Mouse (Mus musculus) layer of hippocampus, adult 2 months (tissue): ENCODE results near the gene Cope. TPM values are rescaled to one million over a fixed set of nuclear protein-coding genes. Genes with fewer than 3 reads are reported as not detected.
A peak's percentile ranks its signal among the peaks of the same experiment; 100 is the strongest.

Experiments
- DNase-seq, 2 experiments: peaks; one replicate each; pipeline ENCODE4 v3.0.0; 2022; ENCODE audit warnings: low spot score in 2 of 2
- H3K27ac ChIP-seq: fragments of 200-600 bp; 2 replicates; pipeline ENCODE4 v1.8.1; 2022
- H3K4me3 ChIP-seq: fragments of 200-600 bp; 2 replicates; pipeline ENCODE4 v1.8.1; 2022; ENCODE audit warnings: mild to moderate bottlenecking
- CTCF ChIP-seq: fragments of 200-600 bp; conservative IDR thresholded peaks from 2 replicates; pipeline ENCODE4 v1.8.1; 2022; ENCODE audit warnings: antibody characterized with exemption, mild to moderate bottlenecking, moderate library complexity
- total RNA-seq, 2 experiments: library from RNA; stranded (reverse); gene quantifications; 2 replicates each; pipeline ENCODE4 v1.2.3; 2021

Gene Cope
- total RNA-seq, 2 experiments from 2014 or later: 139 to 157 TPM

DNA sequence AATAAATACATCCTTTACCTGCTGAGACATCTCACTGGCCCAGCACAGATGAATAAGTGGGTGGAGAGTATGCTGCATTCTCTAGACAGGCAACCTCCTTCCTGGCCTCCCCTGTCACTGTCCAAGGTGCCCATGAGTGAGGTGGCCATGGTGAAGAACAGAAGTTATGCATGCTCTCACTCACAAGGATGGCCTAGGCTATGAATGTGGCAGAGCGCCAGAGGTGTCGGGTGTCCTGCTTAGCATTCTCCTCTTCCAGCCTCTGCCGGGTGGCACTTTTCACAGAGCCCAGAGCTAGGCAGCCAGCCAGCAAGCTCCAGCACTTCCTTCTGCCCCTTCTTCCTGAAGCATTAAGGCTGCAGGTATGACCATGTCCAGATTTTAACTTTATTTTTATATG lies 57.1 kb downstream of the Cope start:
- no peak for TF ChIP-seq CTCF
- DNase-seq: no peak
- Histone ChIP-seq H3K4me3 (no peak overlapping the region), H3K27ac (no peak overlapping the region)

DNA sequence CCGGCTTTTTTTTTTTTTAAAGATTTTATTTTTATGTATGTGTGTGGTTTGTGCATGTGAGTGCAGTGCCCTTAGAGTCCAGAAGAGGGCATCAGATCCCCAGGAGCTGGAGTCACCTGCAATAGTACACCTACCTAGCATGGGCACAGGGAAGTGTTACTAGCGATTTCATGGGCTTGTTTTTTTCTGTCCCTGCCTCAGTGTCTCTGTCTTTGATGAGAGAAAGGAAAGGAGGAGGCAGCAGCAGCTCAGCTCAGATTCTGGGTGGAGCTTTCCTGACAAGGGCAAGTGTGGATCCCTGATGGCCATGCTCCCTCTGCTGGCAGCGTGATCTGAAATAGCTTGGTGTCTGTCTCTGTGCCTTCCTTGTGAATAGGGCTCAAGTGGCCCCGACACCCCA lies 58.5 kb downstream of the Cope start:
- peak; percentile 64 for TF ChIP-seq CTCF

DNA sequence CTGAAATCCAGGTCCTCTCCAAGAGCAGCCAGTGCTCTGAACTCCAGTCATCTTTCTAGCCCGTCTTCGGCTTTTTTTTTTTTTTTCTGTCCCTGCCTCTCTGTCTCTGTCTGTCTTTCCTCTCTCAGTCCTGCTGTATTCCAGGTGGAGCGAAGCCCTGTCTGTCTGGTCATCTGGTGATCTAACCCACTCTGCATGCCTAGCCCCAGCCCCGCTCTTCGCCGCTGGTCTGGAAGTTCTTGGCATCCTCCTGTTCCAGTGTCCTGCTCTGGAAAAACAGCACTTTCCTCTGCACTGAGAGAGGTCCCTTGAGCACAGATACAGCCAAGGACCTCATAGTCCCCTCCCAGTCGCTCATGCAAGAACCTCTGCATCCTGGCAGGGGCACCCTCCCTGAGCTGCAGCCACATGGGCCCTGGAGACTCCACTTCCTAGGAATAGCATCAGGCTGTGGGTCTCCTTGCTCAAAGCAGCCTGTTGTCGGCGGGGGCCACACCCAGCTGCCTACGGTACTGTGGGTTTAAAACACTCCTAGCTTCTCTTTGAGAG lies 59.2 kb downstream of the Cope start:
- no peak for TF ChIP-seq CTCF
- H3K27ac ChIP-seq: no peak overlapping the region
- no peak for DNase-seq
- H3K4me3 ChIP-seq: no peak overlapping the region

More for the DNA sequence above, 58.5 kb downstream of the Cope start:
- DNase-seq: no peak
- H3K4me3 ChIP-seq: no peak overlapping the region
- H3K27ac ChIP-seq: no peak overlapping the region

Other genes starting within 250 kb of the Cope start
- gene Tm6sf2, start 229.6 kb upstream of the Cope start, total RNA-seq: 1 to 10 TPM; 3.1 to 7.4 TPM
- 10 to 100 TPM; 89.0 to 99.7 TPM for gene Hapln4, start 219.1 kb upstream of the Cope start, total RNA-seq
- gene Ncan, start 181.6 kb upstream of the Cope start, total RNA-seq: 100 to 1,000 TPM; 146 to 158 TPM
- 10 to 100 TPM; 29.2 to 32.8 TPM for gene Nr2c2ap, start 171.2 kb upstream of the Cope start, total RNA-seq
- 10 to 100 TPM; 14.2 to 15.7 TPM for gene Rfxank, start 163.4 kb upstream of the Cope start, total RNA-seq
- 10 to 100 TPM; 50.2 to 50.8 TPM for gene Borcs8, start 163.0 kb upstream of the Cope start, total RNA-seq
- under 1 TPM; 0.37 to 0.41 TPM for gene Mef2b, start 162.8 kb upstream of the Cope start, total RNA-seq
- 10 to 100 TPM; 46.4 to 59.0 TPM for gene Tmem161a, start 130.2 kb upstream of the Cope start, total RNA-seq
- gene Slc25a42, start 90.2 kb upstream of the Cope start, total RNA-seq: 10 to 100 TPM; 43.9 to 44.0 TPM
- 100 to 1,000 TPM; 130 to 131 TPM for gene Sugp2, start 68.3 kb upstream of the Cope start, total RNA-seq
- gene Armc6, start 68.1 kb upstream of the Cope start, total RNA-seq: 10 to 100 TPM; 45.6 to 47.1 TPM
- 10 to 100 TPM; 87.7 to 90.5 TPM for gene Homer3, start 19.7 kb upstream of the Cope start, total RNA-seq
- 10 to 100 TPM; 45.5 to 52.1 TPM for gene Ddx49, start within 50 bp of the Cope start, total RNA-seq
- 100 to 1,000 TPM; 110 to 113 TPM for gene Cers1, start 13.3 kb downstream of the Cope start, total RNA-seq
- 10 to 100 TPM; 12.1 to 14.4 TPM for gene Gdf1, start 27.3 kb downstream of the Cope start, total RNA-seq
- 10 to 100 TPM; 67.7 to 68.7 TPM for gene Upf1, start 50.8 kb downstream of the Cope start, total RNA-seq
- gene Comp, start 71.0 kb downstream of the Cope start, total RNA-seq: under 1 TPM; 0.29 to 0.56 TPM
- 100 to 1,000 TPM; 191 to 208 TPM for gene Crtc1, start 137.1 kb downstream of the Cope start, total RNA-seq
- gene Klhl26, start 174.4 kb downstream of the Cope start, total RNA-seq: 10 to 100 TPM; 56.8 to 60.2 TPM
- 100 to 1,000 TPM; 321 to 339 TPM for gene Tmem59l, start 184.8 kb downstream of the Cope start, total RNA-seq
- 10 to 100 TPM; 44.5 to 47.1 TPM for gene Crlf1, start 190.6 kb downstream of the Cope start, total RNA-seq
- 10 to 100 TPM; 93.9 to 98.1 TPM for gene Rex1bd, start 204.2 kb downstream of the Cope start, total RNA-seq
- 1,000 to 10,000 TPM in 1 of 2 experiments, 100 to 1,000 TPM in 1; 970 to 1,000 TPM for gene Uba52, start 208.3 kb downstream of the Cope start, total RNA-seq
- 100 to 1,000 TPM; 447 to 453 TPM for gene Fkbp8, start 225.2 kb downstream of the Cope start, total RNA-seq
- gene Kxd1, start 225.4 kb downstream of the Cope start, total RNA-seq: 10 to 100 TPM; 37.2 to 40.7 TPM
- gene Ell, start 236.9 kb downstream of the Cope start, total RNA-seq: 10 to 100 TPM; 20.5 to 24.4 TPM